Mouse (Mus musculus): ENCODE data around the gene Vmn1r60. TPM values are rescaled to one million over a fixed set of nuclear protein-coding genes. Genes with fewer than 3 reads are reported as not detected.
"Not testable (repeated sequence)": the region's sequence is repeated elsewhere in the genome, so short reads cannot be mapped to it uniquely, and the experiment has no call there.

Gene Vmn1r60
- polyA plus RNA-seq (2015; fragmentation: Nextera tagmentation; extraction: Ambion mirVana): not detected in 2 replicates

- not testable (repeated sequence) for H3K9me3 ChIP-seq (ENCODE audit: control insufficient read depth, low read length); H3K4me2 ChIP-seq (ENCODE audit: low read depth, low read length)
Measured at GRCm38 (mm10) chr7:5547217-5547616, at the start of gene Vmn1r60. Gene Vmn1r60, minus strand, starts transcription at chr7:5547317.

GRCm38 (mm10) chr7:5540770-5541436 is 6.2 kb downstream of the Vmn1r60 start:
- ATAC-seq; H3K9me3 ChIP-seq (ENCODE audit: control insufficient read depth, low read length): not testable (repeated sequence)

More at GRCm38 (mm10) chr7:5547217-5547616, at the start of gene Vmn1r60:
- H3K36me3 ChIP-seq (ENCODE audit: control insufficient read depth, insufficient read depth, low read length); H3K27ac ChIP-seq (ENCODE audit: low read length); ATAC-seq; H3K4me1 ChIP-seq (ENCODE audit: control insufficient read depth, insufficient read depth, low read length); H3K9ac ChIP-seq (ENCODE audit: low read depth, low read length); H3K4me3 ChIP-seq (ENCODE audit: low read length); H3K27me3 ChIP-seq (replicated peaks; ENCODE audit: control insufficient read depth, insufficient read depth, low read length): not testable (repeated sequence)
- 90% methylated on average over 1 of the region's 1 CpGs for WGBS

GRCm38 (mm10) chr7:5493856-5494255 is 53.3 kb downstream of the Vmn1r60 start, which contains the start of gene Vmn2r28:
Gene Vmn2r28, minus strand, starts transcription at chr7:5493956.
- not testable (repeated sequence) for H3K9me3 ChIP-seq (ENCODE audit: control insufficient read depth, low read length); ATAC-seq; H3K4me2 ChIP-seq (ENCODE audit: low read depth, low read length); H3K4me1 ChIP-seq (ENCODE audit: control insufficient read depth, insufficient read depth, low read length); H3K27me3 ChIP-seq (replicated peaks; ENCODE audit: control insufficient read depth, insufficient read depth, low read length); H3K27ac ChIP-seq (ENCODE audit: low read length); H3K4me3 ChIP-seq (ENCODE audit: low read length); H3K36me3 ChIP-seq (ENCODE audit: control insufficient read depth, insufficient read depth, low read length); H3K9ac ChIP-seq (ENCODE audit: low read depth, low read length)

More at GRCm38 (mm10) chr7:5540770-5541436, 6.2 kb downstream of the Vmn1r60 start:
- not testable (repeated sequence) for H3K9ac ChIP-seq (ENCODE audit: low read depth, low read length); H3K27me3 ChIP-seq (replicated peaks; ENCODE audit: control insufficient read depth, insufficient read depth, low read length); H3K4me3 ChIP-seq (ENCODE audit: low read length); H3K27ac ChIP-seq (ENCODE audit: low read length); H3K4me2 ChIP-seq (ENCODE audit: low read depth, low read length); H3K4me1 ChIP-seq (ENCODE audit: control insufficient read depth, insufficient read depth, low read length); H3K36me3 ChIP-seq (ENCODE audit: control insufficient read depth, insufficient read depth, low read length)
- 54% methylated on average over 3 of the region's 3 CpGs for WGBS

Other genes starting within 250 kb of the Vmn1r60 start
- gene Gm5065, start 196.8 kb downstream of the Vmn1r60 start, polyA plus RNA-seq (2015; fragmentation: Nextera tagmentation; extraction: Ambion mirVana): not detected in 2 replicates
- gene Nlrp2, start 196.3 kb downstream of the Vmn1r60 start, polyA plus RNA-seq (2015; fragmentation: Nextera tagmentation; extraction: Ambion mirVana): not detected in 2 replicates
- not detected in 2 replicates for gene Vmn1r58, start 133.9 kb downstream of the Vmn1r60 start, polyA plus RNA-seq (2015; fragmentation: Nextera tagmentation; extraction: Ambion mirVana)
- not detected in 2 replicates for gene Vmn1r59, start 90.5 kb downstream of the Vmn1r60 start, polyA plus RNA-seq (2015; fragmentation: Nextera tagmentation; extraction: Ambion mirVana)
- not detected in 2 replicates for gene Vmn2r28, start 53.4 kb downstream of the Vmn1r60 start, polyA plus RNA-seq (2015; fragmentation: Nextera tagmentation; extraction: Ambion mirVana)
- not detected in 2 replicates for gene Vmn1r61, start 66.0 kb upstream of the Vmn1r60 start, polyA plus RNA-seq (2015; fragmentation: Nextera tagmentation; extraction: Ambion mirVana)
- gene Vmn1r62, start 126.3 kb upstream of the Vmn1r60 start, polyA plus RNA-seq (2015; fragmentation: Nextera tagmentation; extraction: Ambion mirVana): not detected in 2 replicates